Mouse (Mus musculus) bone marrow macrophage, adult 2 months (primary cell): ENCODE measurements around the gene Gabrb1. TPM values are rescaled to one million over a fixed set of nuclear protein-coding genes. Genes with fewer than 3 reads are reported as not detected.

Experiments used
- H3K27ac ChIP-seq: 2 replicates; pipeline ENCODE4 v1.5.1; 2012; ENCODE audit warnings: low read depth, low read length; ENCODE audit not compliant: insufficient read depth
- H3K4me1 ChIP-seq: 2 replicates; pipeline ENCODE4 v1.6.1; 2012; ENCODE audit warnings: low read length; ENCODE audit not compliant: control insufficient read depth, insufficient read depth
- H3K4me3 ChIP-seq: 2 replicates; pipeline ENCODE4 v1.5.1; 2012; ENCODE audit warnings: mild to moderate bottlenecking, low read length, moderate library complexity; ENCODE audit not compliant: insufficient read depth
- CTCF ChIP-seq: IDR thresholded peaks from 2 replicates; pipeline ENCODE4 v1.5.1; 2012; ENCODE audit warnings: low read depth, mild to moderate bottlenecking, low read length, moderate library complexity
- POLR2A ChIP-seq: IDR thresholded peaks from 2 replicates; pipeline ENCODE4 v1.6.1; 2012; ENCODE audit warnings: mild to moderate bottlenecking, low read depth, low read length, borderline replicate concordance
- polyA plus RNA-seq: library from polyadenylated mRNA; stranded (reverse); fragments of >200 nt; gene quantifications from 2 replicates; pipeline ENCODE4 v1.2.4, GENCODE M21; 2012; ENCODE audit not compliant: missing spikeins, insufficient read depth, insufficient read length

The Gabrb1 gene
- polyA plus RNA-seq, 1 experiment: not detected

DNA sequence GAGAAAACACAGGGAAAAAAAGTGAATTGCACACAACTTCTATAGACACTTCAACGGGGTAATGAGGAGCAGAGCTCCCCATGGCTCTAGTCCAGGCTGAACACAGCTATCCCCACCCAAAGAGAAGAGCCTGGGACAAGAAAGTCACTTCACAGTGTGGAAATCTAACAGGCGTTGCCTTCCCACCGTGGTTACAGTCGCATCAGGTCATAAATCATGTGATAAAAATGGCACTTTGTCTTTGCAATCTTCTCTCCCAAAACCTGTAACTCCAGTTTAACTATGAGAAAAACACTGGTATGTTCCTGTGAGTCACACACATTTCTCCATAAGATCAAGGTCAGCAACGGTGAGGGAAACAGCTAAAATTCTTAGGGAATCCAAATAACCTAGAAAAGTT, 498.7 kb downstream of the Gabrb1 start:
- Histone ChIP-seq H3K4me3 (no peak overlapping the region), H3K4me1 (peaks cover 17% of the 10 kb centered on the region)
- no peak for TF ChIP-seq POLR2A
- TF ChIP-seq CTCF: no peak

DNA sequence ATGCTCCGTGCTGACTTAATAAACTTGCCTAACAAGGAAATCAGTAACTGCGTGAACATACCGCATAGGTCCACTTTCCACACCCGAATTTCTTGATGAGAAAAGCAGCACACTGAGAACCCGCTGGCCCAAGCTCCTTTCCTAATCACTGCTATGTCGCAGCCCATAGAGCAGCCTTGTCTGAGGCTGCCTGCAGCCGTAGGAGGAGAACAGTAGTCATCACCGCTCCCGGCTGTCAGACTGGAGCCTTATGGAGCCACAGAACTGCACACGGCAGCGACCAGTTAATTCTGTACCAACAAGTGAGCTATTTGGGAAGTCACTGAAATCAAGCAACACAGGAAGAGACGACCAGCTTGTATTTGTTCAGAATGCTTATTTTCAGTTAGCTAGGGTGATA, 500.8 kb downstream of the Gabrb1 start:
- no peak for TF ChIP-seq CTCF
- no peak overlapping the region for H3K4me3 ChIP-seq
- peaks cover 30% of the 10 kb centered on the region for H3K4me1 ChIP-seq
- H3K27ac ChIP-seq: no peak overlapping the region

More for the DNA sequence above, 498.7 kb downstream of the Gabrb1 start:
- no peak overlapping the region for H3K27ac ChIP-seq

- TF ChIP-seq POLR2A: no peak
- no peak for TF ChIP-seq CTCF
These were observed 501.6 kb downstream of the Gabrb1 start for GRCm38 (mm10) chr5:72159537-72159936.

GRCm38 (mm10) chr5:72160781-72161485, 503.0 kb downstream of the Gabrb1 start:
- Histone ChIP-seq H3K27ac (peak overlapping the region; percentile 46), H3K4me1 (peaks cover 40% of the 10 kb centered on the region), H3K4me3 (peak overlapping the region; percentile 3; the same call in 1 of the 2 replicates)
- TF ChIP-seq POLR2A: no peak
- TF ChIP-seq CTCF: no peak

More at GRCm38 (mm10) chr5:72159537-72159936, 501.6 kb downstream of the Gabrb1 start:
- peaks cover 33% of the 10 kb centered on the region for H3K4me1 ChIP-seq
- H3K27ac ChIP-seq: no peak overlapping the region
- no peak overlapping the region for H3K4me3 ChIP-seq

GRCm38 (mm10) chr5:72162855-72163254, 504.9 kb downstream of the Gabrb1 start:
- TF ChIP-seq POLR2A (no peak), CTCF (no peak)
- H3K4me1 ChIP-seq: peaks cover 49% of the 10 kb centered on the region
- 0 out of 2 replicates have a peak overlapping the region, but pooled peaks have one; percentile 32 for H3K27ac ChIP-seq

DNA sequence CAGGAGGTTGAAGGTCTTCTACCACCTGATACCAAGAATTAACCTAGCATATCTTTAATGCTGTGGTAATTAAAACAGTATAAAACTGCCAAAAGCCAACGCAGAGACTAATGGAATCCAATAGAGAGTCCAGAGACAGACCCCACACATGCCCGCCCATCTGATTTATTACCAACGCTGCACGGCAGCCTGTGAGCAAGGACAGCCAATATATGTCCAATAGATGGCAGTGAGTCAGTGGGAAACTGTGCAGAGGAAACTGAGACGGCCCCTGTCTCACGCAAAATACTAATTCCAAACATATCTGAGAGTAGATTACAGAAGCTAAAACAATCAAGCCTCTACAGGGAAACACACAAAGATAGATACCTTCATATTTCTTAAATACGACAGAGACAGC, 506.5 kb downstream of the Gabrb1 start:
- peaks cover 53% of the 10 kb centered on the region for H3K4me1 ChIP-seq
- TF ChIP-seq POLR2A: no peak
- no peak for TF ChIP-seq CTCF
- H3K4me3 ChIP-seq: no peak overlapping the region

More at GRCm38 (mm10) chr5:72162855-72163254, 504.9 kb downstream of the Gabrb1 start:
- no peak overlapping the region for H3K4me3 ChIP-seq

DNA sequence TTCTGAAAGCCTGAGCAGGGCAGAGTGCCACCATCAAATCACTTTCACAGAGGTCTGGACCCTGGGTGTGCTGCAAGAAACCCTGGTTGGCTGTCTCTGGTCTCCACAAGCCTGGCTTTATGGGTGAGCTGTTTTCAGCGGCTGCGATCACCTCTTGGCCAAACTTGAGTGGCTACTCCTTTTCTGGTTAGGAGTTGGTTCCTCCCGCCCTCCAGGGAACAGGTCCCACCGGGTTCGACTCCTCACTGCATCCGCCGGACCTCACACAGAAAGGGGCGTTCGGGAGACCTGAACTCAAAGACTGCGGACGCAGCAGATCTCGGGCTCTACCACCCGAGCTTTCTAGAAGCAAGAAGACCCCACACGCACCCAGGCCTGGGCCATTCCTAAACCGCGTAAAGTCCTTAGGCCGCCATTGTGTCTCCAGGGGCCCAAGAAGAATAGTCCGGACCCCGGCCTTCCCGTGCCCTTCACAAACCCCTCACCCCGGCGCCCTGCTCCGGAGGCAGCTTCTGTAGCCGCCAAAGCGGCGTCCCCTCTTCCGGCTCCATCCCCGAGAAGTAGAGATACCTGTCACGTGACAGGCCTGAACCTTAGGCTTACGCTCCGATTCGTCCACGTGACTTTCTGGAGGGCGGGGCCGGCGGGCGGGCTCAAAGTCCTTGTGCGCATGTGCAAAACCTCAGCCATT, 509.8 kb downstream of the Gabrb1 start, which contains the start of gene Commd8:
TSS of gene Commd8 (minus strand) at position 596 of the 691 bp plus-strand sequence.
- TF ChIP-seq POLR2A (peak; percentile 95), CTCF (no peak)
- Histone ChIP-seq H3K4me1 (peaks cover 38% of the 10 kb centered on the region), H3K27ac (peak within 1 kb of the TSS; percentile 69), H3K4me3 (peak within 1 kb of the TSS; percentile 96)

More for the DNA sequence above, 506.5 kb downstream of the Gabrb1 start:
- no peak overlapping the region for H3K27ac ChIP-seq

GRCm38 (mm10) chr5:72168285-72168621, 510.3 kb downstream of the Gabrb1 start:
- TF ChIP-seq POLR2A (no peak), CTCF (no peak)
- H3K4me3 ChIP-seq: no peak overlapping the region
- H3K4me1 ChIP-seq: peaks cover 36% of the 10 kb centered on the region
- peak overlapping the region; percentile 69 for H3K27ac ChIP-seq

GRCm38 (mm10) chr5:72170067-72170466, 512.2 kb downstream of the Gabrb1 start:
- Histone ChIP-seq H3K4me3 (no peak overlapping the region), H3K4me1 (peaks cover 30% of the 10 kb centered on the region), H3K27ac (peak overlapping the region; percentile 78)
- TF ChIP-seq CTCF (no peak), POLR2A (no peak)

GRCm38 (mm10) chr5:72172675-72173074, 514.8 kb downstream of the Gabrb1 start:
- Histone ChIP-seq H3K27ac (no peak overlapping the region), H3K4me1 (peaks cover 16% of the 10 kb centered on the region), H3K4me3 (no peak overlapping the region)
- TF ChIP-seq POLR2A: no peak
- no peak; the same call in 1 of the 2 replicates for TF ChIP-seq CTCF
